Mouse (Mus musculus) T-cell, adult 2 months (primary cell): ENCODE measurements around the gene Wnt5b.

Experiments
- DNase-seq: peaks from one replicate; pipeline ENCODE4 v3.0.0; 2022; ENCODE audit warnings: low spot score

The Wnt5b gene

GRCm38 (mm10) chr6:119416643-119417042 lies 127.5 kb downstream of the Wnt5b start:
- no peak for DNase-seq

- DNase-seq = no peak
These were observed 129.7 kb downstream of the Wnt5b start for GRCm38 (mm10) chr6:119414262-119415043.

GRCm38 (mm10) chr6:119412588-119412987 lies 131.6 kb downstream of the Wnt5b start:
- no peak for DNase-seq

- no peak for DNase-seq
These were observed 132.6 kb downstream of the Wnt5b start for GRCm38 (mm10) chr6:119411511-119411910.

- DNase-seq = no peak
These were observed 134.4 kb downstream of the Wnt5b start for GRCm38 (mm10) chr6:119409766-119410165.

- peak; percentile 78 for DNase-seq
These were observed 135.6 kb downstream of the Wnt5b start for GRCm38 (mm10) chr6:119408582-119408981.

GRCm38 (mm10) chr6:119407818-119408217 lies 136.3 kb downstream of the Wnt5b start:
- no peak for DNase-seq

GRCm38 (mm10) chr6:119406528-119406927 lies 137.6 kb downstream of the Wnt5b start:
- no peak for DNase-seq

GRCm38 (mm10) chr6:119405310-119405709 lies 138.8 kb downstream of the Wnt5b start:
- DNase-seq = no peak

GRCm38 (mm10) chr6:119404854-119405253 lies 139.3 kb downstream of the Wnt5b start:
- DNase-seq = no peak

GRCm38 (mm10) chr6:119402976-119403375 lies 141.2 kb downstream of the Wnt5b start:
- DNase-seq = no peak

GRCm38 (mm10) chr6:119401545-119402304 lies 142.4 kb downstream of the Wnt5b start:
- no peak for DNase-seq

- DNase-seq = no peak
These were observed 143.5 kb downstream of the Wnt5b start for GRCm38 (mm10) chr6:119400649-119401048.

GRCm38 (mm10) chr6:119399371-119399770 lies 144.8 kb downstream of the Wnt5b start:
- DNase-seq = no peak

- peak; percentile 58 for DNase-seq
These were observed 147.9 kb downstream of the Wnt5b start for GRCm38 (mm10) chr6:119396309-119396634.

GRCm38 (mm10) chr6:119395421-119396308 lies 148.5 kb downstream of the Wnt5b start:
- peak; percentile 14 for DNase-seq

GRCm38 (mm10) chr6:119392836-119393235 lies 151.3 kb downstream of the Wnt5b start:
- DNase-seq = no peak

- DNase-seq = no peak
These were observed 153.4 kb downstream of the Wnt5b start for GRCm38 (mm10) chr6:119390728-119391127.

- no peak for DNase-seq
These were observed 155.1 kb downstream of the Wnt5b start for GRCm38 (mm10) chr6:119389089-119389488.

GRCm38 (mm10) chr6:119388650-119389012 lies 155.5 kb downstream of the Wnt5b start:
- DNase-seq = peak; percentile 97

- peak; percentile 14 for DNase-seq
These were observed 156.1 kb downstream of the Wnt5b start for GRCm38 (mm10) chr6:119387801-119388649.
